Mouse (Mus musculus): ENCODE measurements around the gene Ripor3. TPM values are rescaled to one million over a fixed set of nuclear protein-coding genes. Genes with fewer than 3 reads are reported as not detected.

Gene Ripor3
- polyA plus RNA-seq, 1 experiment from 2014 or later = 1.1 TPM

DNA sequence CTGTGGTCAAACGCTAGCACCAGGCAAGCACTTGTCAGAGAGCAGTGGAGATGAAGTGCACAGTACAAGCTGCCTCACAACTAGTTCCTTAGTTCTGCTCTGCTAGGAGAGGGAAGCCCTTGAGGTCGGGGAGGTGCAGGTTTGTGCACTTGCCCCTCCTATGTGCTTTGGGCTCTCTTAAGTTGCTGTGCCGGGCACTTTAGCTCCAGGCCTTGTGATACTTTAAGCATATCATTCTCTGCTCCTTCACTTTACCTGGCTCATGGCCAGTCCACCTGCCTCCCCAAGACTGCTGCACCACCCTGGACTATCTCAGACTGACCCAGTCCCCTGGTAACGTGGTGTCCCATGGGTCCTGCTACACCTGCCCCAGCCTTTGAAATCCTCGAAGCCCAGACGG lies 62.4 kb downstream of the Ripor3 start:
- no peaks in the 10 kb centered on the region for H3K36me3 ChIP-seq
- 0 out of 2 replicates have a peak overlapping the region, but pooled peaks have one; percentile 8 for H3K27ac ChIP-seq
- H3K4me3 ChIP-seq = no peak overlapping the region
- no peaks in the 10 kb centered on the region for H3K9me3 ChIP-seq (replicated peaks)
- WGBS = 76% methylated on average over 6 of the region's 6 CpGs
- H3K27me3 ChIP-seq = no peaks in the 10 kb centered on the region
- no peak overlapping the region for H3K9ac ChIP-seq
- peaks cover 57% of the 10 kb centered on the region for H3K4me1 ChIP-seq
- no peak for ATAC-seq (ENCODE audit: low FRiP score)
- no peak overlapping the region for H3K4me2 ChIP-seq (replicated peaks)

DNA sequence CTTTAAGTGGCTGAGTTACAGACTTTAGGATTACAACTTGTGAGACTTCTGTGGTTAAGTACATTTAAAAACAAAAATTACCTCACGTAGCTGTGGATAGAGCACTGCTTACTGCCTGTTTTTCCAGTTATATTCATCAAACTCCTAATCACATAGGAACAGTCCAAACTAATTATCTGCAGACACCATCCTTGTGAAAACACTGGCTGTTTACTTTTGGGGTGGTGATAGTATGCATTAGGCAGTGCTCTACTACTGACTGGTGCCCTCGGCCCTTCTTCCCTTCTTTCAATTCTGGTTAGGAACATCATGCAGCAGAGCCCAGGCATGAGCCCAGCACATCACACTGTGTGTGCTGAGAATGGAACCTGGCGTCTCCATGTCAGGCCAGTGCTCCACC lies 63.2 kb downstream of the Ripor3 start:
- no peaks in the 10 kb centered on the region for H3K27me3 ChIP-seq
- 83% methylated on average over 3 of the region's 3 CpGs for WGBS
- H3K36me3 ChIP-seq = no peaks in the 10 kb centered on the region
- no peak overlapping the region for H3K9ac ChIP-seq
- no peak overlapping the region for H3K27ac ChIP-seq
- no peaks in the 10 kb centered on the region for H3K9me3 ChIP-seq (replicated peaks)
- H3K4me1 ChIP-seq = peaks cover 65% of the 10 kb centered on the region
- ATAC-seq (ENCODE audit: low FRiP score) = no peak
- no peak overlapping the region for H3K4me2 ChIP-seq (replicated peaks)
- H3K4me3 ChIP-seq = no peak overlapping the region

DNA sequence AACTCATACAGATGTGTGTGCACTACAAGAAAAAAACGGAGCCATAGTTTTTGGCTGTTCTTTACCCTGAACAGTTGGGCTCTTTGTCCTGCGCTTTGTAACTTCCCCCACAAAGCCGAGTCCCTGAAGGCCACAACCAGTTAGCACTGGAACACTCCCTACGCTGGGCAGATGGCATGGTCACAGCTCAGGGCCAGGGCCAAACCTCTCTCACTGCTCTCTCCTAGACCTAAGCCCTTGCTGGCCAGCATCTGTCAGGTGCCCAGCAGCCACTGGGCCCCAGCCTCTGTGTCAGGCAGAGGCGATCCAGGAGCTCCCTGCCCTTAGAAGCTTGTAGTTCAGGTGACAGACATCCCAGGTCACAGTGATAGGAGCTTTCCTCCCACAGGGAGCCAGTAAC lies 65.0 kb downstream of the Ripor3 start:
- no peak overlapping the region for H3K4me2 ChIP-seq (replicated peaks)
- H3K4me1 ChIP-seq = peaks cover 77% of the 10 kb centered on the region
- no peak overlapping the region for H3K9ac ChIP-seq
- 82% methylated on average over 5 of the region's 5 CpGs for WGBS
- H3K4me3 ChIP-seq = no peak overlapping the region
- H3K9me3 ChIP-seq (replicated peaks) = no peaks in the 10 kb centered on the region
- H3K36me3 ChIP-seq = no peaks in the 10 kb centered on the region
- peak overlapping the region; percentile 35; the same call in 1 of the 2 replicates for H3K27ac ChIP-seq
- no peaks in the 10 kb centered on the region for H3K27me3 ChIP-seq
- no peak for ATAC-seq (ENCODE audit: low FRiP score)

DNA sequence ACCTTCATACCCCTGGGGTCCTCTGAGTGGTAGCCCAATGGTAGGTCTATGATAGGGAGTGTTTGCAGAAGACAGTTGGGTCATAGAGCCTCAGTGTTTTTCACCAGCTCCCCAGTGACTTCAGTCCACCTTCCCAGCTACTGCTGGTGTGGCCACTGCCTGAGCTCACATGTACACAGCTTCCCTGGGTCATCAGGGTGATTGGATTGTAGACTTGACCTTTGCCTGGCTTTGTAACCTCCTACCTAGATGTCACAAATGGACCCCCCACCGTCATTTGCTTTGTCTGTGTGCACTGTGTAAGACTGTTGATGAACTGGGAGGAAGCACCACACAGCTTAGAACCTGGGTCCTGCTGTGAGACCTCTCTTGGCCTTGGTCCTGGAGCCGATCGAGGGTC lies 66.2 kb downstream of the Ripor3 start:
- 60% methylated on average over 3 of the region's 3 CpGs for WGBS
- peaks cover 81% of the 10 kb centered on the region for H3K4me1 ChIP-seq
- H3K9ac ChIP-seq = no peak overlapping the region
- H3K9me3 ChIP-seq (replicated peaks) = no peaks in the 10 kb centered on the region
- no peak overlapping the region for H3K4me2 ChIP-seq (replicated peaks)
- H3K27me3 ChIP-seq = no peaks in the 10 kb centered on the region
- ATAC-seq (ENCODE audit: low FRiP score) = no peak
- H3K36me3 ChIP-seq = no peaks in the 10 kb centered on the region
- no peak overlapping the region for H3K4me3 ChIP-seq
- H3K27ac ChIP-seq = no peak overlapping the region

DNA sequence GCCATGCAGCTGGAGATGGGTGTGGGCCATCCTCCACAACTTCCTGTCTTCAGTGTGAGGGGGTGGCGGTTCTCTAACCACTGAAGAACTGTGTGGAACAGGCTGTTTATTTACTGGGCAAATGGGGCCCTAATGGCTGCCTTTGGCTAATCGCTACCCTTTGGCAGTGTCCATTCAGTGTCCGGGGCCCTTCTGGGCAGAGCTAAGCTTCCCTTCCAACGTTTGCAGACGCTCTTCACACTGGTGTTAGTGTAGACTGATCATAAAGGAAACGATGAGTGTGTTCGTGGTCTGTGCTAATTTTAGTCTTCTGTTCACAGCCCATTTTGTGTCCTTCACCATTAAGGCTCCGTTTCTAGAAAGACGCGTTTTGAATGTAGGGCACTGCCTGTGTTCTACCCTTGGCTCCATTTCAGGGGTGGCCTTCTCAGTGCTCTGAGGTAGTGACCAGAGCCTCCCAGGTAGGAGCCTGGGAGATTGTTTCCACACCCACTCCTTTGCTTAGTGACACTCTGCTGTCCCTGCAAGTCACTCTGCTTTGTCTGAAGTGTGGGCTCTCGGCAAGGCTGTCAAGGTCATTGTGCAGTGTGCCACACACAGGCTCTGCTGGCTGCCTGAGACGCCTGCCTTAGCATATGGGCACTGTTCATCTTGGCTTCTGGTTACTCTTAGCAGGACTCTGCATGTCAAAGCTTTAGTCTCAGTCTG lies 67.3 kb downstream of the Ripor3 start:
- no peaks in the 10 kb centered on the region for H3K27me3 ChIP-seq
- WGBS = 81% methylated on average over 12 of the region's 12 CpGs
- peak overlapping the region; percentile 69 for H3K27ac ChIP-seq
- H3K4me2 ChIP-seq (replicated peaks) = no peak overlapping the region
- no peaks in the 10 kb centered on the region for H3K9me3 ChIP-seq (replicated peaks)
- H3K9ac ChIP-seq = no peak overlapping the region
- H3K36me3 ChIP-seq = no peaks in the 10 kb centered on the region
- H3K4me1 ChIP-seq = peaks cover 77% of the 10 kb centered on the region
- no peak for ATAC-seq (ENCODE audit: low FRiP score)
- H3K4me3 ChIP-seq = no peak overlapping the region

DNA sequence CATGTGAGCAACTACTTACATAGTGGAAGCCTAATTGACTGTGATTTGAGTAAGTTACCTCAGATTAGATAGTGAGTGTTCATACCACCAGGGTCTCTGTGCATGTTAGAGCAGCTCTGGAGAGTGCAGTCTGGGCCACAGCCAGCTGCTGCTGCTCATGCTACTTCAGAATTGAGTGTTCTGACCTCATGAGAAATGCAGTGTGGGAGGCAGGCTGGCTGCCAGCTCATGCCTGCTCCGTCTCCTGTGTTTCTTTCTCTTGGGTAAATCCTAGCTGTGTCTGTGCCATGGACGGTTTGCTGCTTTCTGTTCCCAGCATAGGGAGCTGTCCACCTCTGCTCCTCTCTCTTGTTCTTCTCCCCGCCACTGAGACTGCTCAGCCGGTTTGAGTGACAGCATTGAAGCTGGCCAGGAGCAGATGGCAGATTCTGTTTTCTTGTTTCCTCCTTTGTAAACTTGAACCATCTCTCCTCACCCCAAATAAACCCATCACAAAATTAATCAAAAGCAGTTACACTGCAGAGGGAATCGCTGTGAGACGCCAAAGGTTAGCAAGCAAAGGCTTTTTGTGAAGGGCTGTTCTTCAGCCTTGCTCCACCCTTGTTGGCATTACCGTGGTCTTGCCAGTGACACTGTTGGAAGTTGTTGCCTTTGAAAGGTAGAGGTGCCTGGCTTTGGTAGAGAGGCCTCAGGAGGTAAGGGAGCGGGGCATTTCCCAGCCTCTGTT lies 68.1 kb downstream of the Ripor3 start:
- Histone ChIP-seq H3K9me3 (replicated peaks) (no peaks in the 10 kb centered on the region), H3K4me2 (replicated peaks) (0 out of 2 replicates have a peak overlapping the region, but pooled peaks have one; percentile 15), H3K9ac (no peak overlapping the region), H3K27me3 (no peaks in the 10 kb centered on the region), H3K4me1 (peaks cover 72% of the 10 kb centered on the region), H3K27ac (peak overlapping the region; percentile 69), H3K36me3 (no peaks in the 10 kb centered on the region), H3K4me3 (no peak overlapping the region)
- WGBS = 33% methylated on average over 8 of the region's 8 CpGs
- ATAC-seq (ENCODE audit: low FRiP score) = peak; percentile 71

DNA sequence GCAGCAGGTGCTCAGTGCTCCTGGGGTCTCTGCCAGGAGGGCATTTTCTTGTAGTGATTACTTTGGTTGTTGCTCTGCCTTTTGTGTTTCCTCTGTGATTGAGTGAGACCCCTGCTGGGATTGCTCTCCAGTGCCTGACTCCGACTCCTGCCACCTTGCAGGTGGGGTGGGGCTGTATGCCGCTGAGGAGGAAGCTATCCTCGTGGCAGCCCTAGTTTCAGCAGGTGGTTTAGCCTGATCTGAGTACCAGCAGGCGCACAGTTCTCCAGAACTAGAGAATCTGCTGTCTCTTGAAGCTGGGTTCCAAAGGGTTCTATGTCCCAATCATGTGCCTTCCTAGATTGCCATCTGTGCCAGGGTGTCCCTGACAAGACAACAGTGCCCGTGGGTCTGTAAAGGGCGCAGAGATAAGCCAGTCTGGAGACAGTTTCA lies 68.7 kb downstream of the Ripor3 start:
- 44% methylated on average over 6 of the region's 6 CpGs for WGBS
- 0 out of 2 replicates have a peak, but pooled peaks have one; percentile 7 for ATAC-seq (ENCODE audit: low FRiP score)
- no peak overlapping the region for H3K4me3 ChIP-seq
- H3K36me3 ChIP-seq = no peaks in the 10 kb centered on the region
- peaks cover 75% of the 10 kb centered on the region for H3K4me1 ChIP-seq
- no peak overlapping the region for H3K4me2 ChIP-seq (replicated peaks)
- H3K9me3 ChIP-seq (replicated peaks) = no peaks in the 10 kb centered on the region
- peak overlapping the region; percentile 69 for H3K27ac ChIP-seq
- H3K9ac ChIP-seq = no peak overlapping the region
- no peaks in the 10 kb centered on the region for H3K27me3 ChIP-seq

DNA sequence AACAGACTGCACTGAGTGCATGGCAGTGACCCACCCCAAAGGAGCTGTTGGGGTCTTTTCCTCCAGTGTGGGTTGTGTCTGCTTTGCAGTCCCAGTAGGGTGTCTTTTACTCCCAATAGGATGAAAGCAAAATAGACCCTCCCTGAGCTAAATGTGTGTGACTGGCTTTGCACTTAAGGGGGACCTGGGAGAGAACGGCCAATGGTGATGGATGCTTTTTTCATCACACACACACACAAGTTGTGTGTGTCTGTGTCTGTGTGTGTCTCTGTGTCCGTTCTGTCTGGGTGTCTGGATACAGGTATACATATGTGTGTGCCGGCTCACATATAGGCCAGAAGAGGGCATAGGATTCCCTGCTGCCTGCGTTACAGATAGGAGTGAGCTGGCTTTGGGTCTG lies 69.1 kb downstream of the Ripor3 start:
- no peak overlapping the region for H3K4me3 ChIP-seq
- H3K36me3 ChIP-seq = no peaks in the 10 kb centered on the region
- WGBS = 55% methylated on average over 4 of the region's 4 CpGs
- H3K27me3 ChIP-seq = no peaks in the 10 kb centered on the region
- no peak overlapping the region for H3K4me2 ChIP-seq (replicated peaks)
- H3K9ac ChIP-seq = no peak overlapping the region
- H3K4me1 ChIP-seq = peaks cover 77% of the 10 kb centered on the region
- H3K27ac ChIP-seq = peak overlapping the region; percentile 69; the same call in 1 of the 2 replicates
- no peak for ATAC-seq (ENCODE audit: low FRiP score)
- no peaks in the 10 kb centered on the region for H3K9me3 ChIP-seq (replicated peaks)

DNA sequence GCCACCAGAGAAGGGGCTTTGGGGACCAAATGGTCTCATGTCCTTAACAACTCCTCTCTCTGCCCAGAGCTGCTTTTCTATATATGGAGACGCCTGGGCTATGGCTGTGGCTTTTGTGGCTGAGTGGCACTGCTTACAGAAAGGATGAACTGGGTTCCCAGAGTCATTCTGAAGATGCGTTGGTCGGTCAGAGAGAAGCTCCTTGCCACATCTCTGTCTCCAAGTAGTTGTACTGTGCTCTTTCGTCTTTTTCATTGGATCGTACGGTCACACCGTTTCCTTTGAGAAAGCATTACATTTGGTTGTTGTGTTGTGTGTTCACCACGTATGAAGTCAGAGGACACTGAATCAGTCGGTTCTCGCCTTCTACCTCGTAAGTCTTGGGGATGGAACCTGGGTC lies 69.8 kb downstream of the Ripor3 start:
- ATAC-seq (ENCODE audit: low FRiP score) = no peak
- Histone ChIP-seq H3K27ac (no peak overlapping the region), H3K36me3 (no peaks in the 10 kb centered on the region), H3K4me2 (replicated peaks) (no peak overlapping the region), H3K27me3 (no peaks in the 10 kb centered on the region), H3K9ac (no peak overlapping the region), H3K9me3 (replicated peaks) (no peaks in the 10 kb centered on the region), H3K4me3 (no peak overlapping the region), H3K4me1 (peaks cover 82% of the 10 kb centered on the region)
- 93% methylated on average over 11 of the region's 11 CpGs for WGBS

DNA sequence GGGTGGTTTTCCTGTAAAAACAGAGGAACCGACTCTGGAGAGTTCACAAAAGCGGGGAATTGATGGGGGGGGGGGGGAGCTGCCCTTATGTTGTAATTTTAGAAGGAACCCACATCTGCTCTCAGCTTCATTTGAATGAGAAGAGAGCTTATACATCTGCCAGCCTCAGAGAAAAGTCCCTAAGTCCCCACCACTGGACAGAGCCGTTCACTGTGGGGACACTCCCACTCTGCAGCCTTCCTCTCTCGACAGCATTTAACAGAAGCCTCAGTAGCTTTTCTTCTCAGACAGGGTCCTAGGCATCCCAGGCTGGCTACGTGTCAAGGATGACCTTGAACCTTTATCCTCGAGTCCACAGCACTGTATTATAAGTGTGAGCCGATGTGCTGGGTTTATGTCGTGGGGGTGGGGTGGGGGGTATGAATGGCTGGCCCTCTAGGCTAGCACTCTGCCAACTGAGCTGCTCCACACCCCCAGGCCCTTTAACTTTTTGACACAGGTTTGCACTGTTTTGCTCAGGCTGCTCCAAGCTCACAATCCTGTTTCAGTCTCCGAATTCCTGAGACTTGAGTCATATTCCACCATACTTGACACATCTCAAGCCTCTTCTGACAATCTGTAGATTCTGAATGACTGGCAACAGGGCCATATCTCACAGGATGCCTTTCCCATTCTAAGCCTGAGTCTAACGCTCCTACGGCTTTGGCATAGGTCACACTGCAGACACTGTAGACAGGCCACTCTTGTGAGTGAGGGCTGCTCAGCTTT lies 70.6 kb downstream of the Ripor3 start:
- Histone ChIP-seq H3K27me3 (no peaks in the 10 kb centered on the region), H3K9ac (no peak overlapping the region)
- no peak for ATAC-seq (ENCODE audit: low FRiP score)

DNA sequence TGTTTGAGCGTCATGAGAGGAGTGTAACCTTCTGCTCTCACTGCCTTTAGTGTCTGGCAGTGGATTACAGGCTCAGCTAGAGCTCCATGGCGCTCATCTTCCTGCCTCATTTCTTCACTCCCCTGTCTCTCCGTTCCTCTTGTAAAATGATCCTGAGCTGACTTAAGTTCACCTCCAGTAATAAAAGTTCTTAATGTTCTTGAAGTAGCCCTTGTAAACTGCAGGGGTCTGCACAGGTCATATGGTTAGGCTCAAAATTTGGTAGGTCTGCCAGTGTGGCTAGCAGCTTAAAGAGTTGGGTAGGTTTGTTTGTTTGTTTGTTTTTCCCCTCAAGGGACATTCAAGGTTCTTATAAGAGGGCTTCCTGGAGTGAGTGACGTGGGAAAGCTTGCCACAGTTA lies 71.2 kb downstream of the Ripor3 start:
- no peaks in the 10 kb centered on the region for H3K9me3 ChIP-seq (replicated peaks)
- WGBS = 61% methylated on average over 4 of the region's 4 CpGs
- peaks cover 77% of the 10 kb centered on the region for H3K4me1 ChIP-seq
- H3K27ac ChIP-seq = no peak overlapping the region
- H3K4me2 ChIP-seq (replicated peaks) = no peak overlapping the region
- H3K27me3 ChIP-seq = no peaks in the 10 kb centered on the region
- H3K9ac ChIP-seq = no peak overlapping the region
- no peak overlapping the region for H3K4me3 ChIP-seq
- H3K36me3 ChIP-seq = no peaks in the 10 kb centered on the region
- ATAC-seq (ENCODE audit: low FRiP score) = no peak

More for the DNA sequence above, 70.6 kb downstream of the Ripor3 start:
- H3K4me3 ChIP-seq = no peak overlapping the region
- H3K4me1 ChIP-seq = peaks cover 79% of the 10 kb centered on the region
- H3K9me3 ChIP-seq (replicated peaks) = no peaks in the 10 kb centered on the region
- no peaks in the 10 kb centered on the region for H3K36me3 ChIP-seq
- no peak overlapping the region for H3K4me2 ChIP-seq (replicated peaks)
- 58% methylated on average over 11 of the region's 11 CpGs for WGBS
- H3K27ac ChIP-seq = no peak overlapping the region

DNA sequence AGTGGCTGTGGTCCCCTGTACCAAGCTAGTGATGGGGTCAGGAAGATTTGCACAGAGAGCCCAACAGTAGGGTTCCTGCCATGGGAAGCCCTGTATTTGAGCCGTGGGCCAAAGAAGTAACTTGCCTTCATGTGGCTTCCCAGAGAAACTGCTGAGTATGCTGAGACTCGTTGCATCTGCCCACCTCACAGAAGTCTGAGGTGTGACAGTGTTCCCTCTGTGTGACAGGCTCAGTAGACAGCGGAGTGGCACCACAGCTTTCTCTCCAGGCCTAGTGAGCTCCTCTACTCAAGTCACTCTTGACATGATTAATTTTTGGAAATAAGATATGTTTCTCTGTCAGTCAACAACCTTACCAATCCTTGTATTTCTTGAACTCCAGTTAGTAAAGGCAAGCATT lies 71.6 kb downstream of the Ripor3 start:
- whole genome bisulfite sequencing = 78% methylated on average over 3 of the region's 3 CpGs
- ATAC-seq (ENCODE audit: low FRiP score) = no peak
- Histone ChIP-seq H3K4me2 (replicated peaks) (no peak overlapping the region), H3K27me3 (no peaks in the 10 kb centered on the region), H3K9ac (no peak overlapping the region), H3K27ac (no peak overlapping the region), H3K4me3 (no peak overlapping the region), H3K36me3 (no peaks in the 10 kb centered on the region), H3K9me3 (replicated peaks) (no peaks in the 10 kb centered on the region), H3K4me1 (peaks cover 78% of the 10 kb centered on the region)
